Mouse (Mus musculus): ENCODE results near the gene Fam186a. TPM values are rescaled to one million over a fixed set of nuclear protein-coding genes. Genes with fewer than 3 reads are reported as not detected.

Fam186a gene
- polyA plus RNA-seq, 1 experiment = 0.30 TPM

DNA sequence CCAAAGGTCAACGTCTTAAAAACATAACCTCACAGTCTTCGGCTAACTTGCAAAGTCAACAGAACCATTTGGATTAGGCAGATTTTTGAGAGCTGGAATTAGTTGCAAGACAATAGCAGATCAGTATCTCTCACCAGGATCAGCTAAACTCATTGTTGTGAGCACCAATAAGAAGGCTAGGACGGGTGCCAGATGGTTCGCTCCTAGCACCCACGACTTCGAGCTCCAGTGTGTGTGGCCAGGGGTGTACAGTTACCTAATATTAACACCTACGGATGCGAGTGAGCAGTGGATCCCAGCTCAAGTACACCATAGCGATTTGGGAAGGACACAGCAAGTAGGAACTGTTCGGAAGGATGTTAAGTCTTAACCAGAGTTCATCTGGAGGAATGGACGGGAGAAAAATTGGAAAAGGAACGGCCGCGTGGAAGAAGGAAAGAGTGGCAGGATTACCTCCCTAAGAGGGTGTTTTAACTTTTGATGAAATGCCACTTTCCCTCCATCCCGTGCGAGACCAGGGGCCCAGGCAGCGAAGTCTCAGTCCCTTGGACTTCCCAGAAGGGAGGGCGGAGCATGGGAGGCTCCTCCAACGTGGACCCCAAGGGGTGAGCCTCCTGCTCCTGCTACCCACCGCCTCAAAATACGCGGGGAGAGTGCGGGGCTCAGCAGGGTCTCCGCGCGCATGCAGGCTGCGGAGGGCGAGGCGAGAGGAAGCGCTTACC lies 92.1 kb downstream of the Fam186a start:
- DNase-seq (ENCODE audit: low read depth) = no peak

DNA sequence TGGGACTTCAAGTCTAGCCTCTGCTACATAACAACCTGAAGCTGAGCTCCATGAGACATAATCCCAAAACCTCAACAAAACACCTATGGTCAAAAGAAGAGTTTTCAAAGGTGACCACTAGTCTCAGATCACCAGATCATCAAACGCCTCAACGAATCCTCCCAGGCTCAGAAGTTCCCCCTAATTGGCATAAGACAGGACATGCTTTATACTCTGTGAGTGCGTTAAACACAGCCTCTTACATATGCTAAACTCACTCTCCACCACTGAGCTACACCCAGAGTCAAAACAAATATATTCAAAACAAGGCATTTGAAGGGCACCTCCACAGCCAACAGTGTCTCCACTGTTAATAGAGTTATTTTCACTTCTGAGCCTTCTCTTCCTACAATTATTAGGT lies 94.3 kb downstream of the Fam186a start:
- no peak for DNase-seq (ENCODE audit: low read depth)

Other genes starting within 250 kb of the Fam186a start
- 345 and 504 TPM in 2 replicates for gene Gpd1, start 249.5 kb downstream of the Fam186a start, polyA plus RNA-seq (2012; rRNA removed)
- 226 and 319 TPM in 2 replicates for gene Cox14, start 241.4 kb downstream of the Fam186a start, polyA plus RNA-seq (2012; rRNA removed)
- 53.1 and 59.8 TPM in 2 replicates for gene Cers5, start 194.2 kb downstream of the Fam186a start, polyA plus RNA-seq (2012; rRNA removed)
- gene Lima1, start 91.6 kb downstream of the Fam186a start, polyA plus RNA-seq (2012; rRNA removed) = 28.4 and 33.8 TPM in 2 replicates
- gene Larp4, start 3.0 kb upstream of the Fam186a start, polyA plus RNA-seq (2012; rRNA removed) = 66.3 and 78.5 TPM in 2 replicates
- 9.3 and 11.9 TPM in 2 replicates for gene Dip2b, start 71.6 kb upstream of the Fam186a start, polyA plus RNA-seq (2012; rRNA removed)